Mouse (Mus musculus): ENCODE data around the gene Trnau1ap. TPM values are rescaled to one million over a fixed set of nuclear protein-coding genes. Genes with fewer than 3 reads are reported as not detected.
A peak's percentile ranks its signal among the peaks of the same experiment; 100 is the strongest.

The Trnau1ap gene
- polyA plus RNA-seq, 1 experiment = 24.1 TPM

GRCm38 (mm10) chr4:132350854-132351253 lies 21.5 kb upstream of the Trnau1ap start:
- Histone ChIP-seq H3K4me3 (ENCODE audit: low read depth, low read length) (no peak overlapping the region), H3K27ac (ENCODE audit: insufficient read depth, low read depth, low read length) (no peak overlapping the region), H3K27me3 (ENCODE audit: control insufficient read depth, insufficient read depth, low read length) (no peaks in the 10 kb centered on the region), H3K4me1 (ENCODE audit: control insufficient read depth, insufficient read depth, insufficient read length, low read length) (peaks cover 7% of the 10 kb centered on the region; the same call in 1 of the 2 replicates), H3K36me3 (ENCODE audit: control insufficient read depth, insufficient read depth, low read length) (peaks cover 8% of the 10 kb centered on the region)
- TF ChIP-seq CTCF (IDR thresholded peaks at IDR 0.05; ENCODE audit: extremely low read depth, insufficient read length, insufficient replicate concordance, low read depth, low read length) (no peak), POLR2A (IDR thresholded peaks at IDR 0.05; ENCODE audit: low read depth, low read length) (no peak)
- 85% methylated on average over 3 of the region's 3 CpGs for WGBS

- H3K4me3 ChIP-seq (ENCODE audit: low read depth, low read length) = no peak overlapping the region
- no peak overlapping the region for H3K27ac ChIP-seq (ENCODE audit: insufficient read depth, low read depth, low read length)
- no peaks in the 10 kb centered on the region for H3K27me3 ChIP-seq (ENCODE audit: control insufficient read depth, insufficient read depth, low read length)
- WGBS = 70% methylated on average over 2 of the region's 2 CpGs
- TF ChIP-seq POLR2A (IDR thresholded peaks at IDR 0.05; ENCODE audit: low read depth, low read length) = no peak
- TF ChIP-seq CTCF (IDR thresholded peaks at IDR 0.05; ENCODE audit: extremely low read depth, insufficient read length, insufficient replicate concordance, low read depth, low read length) = no peak
- peaks cover 7% of the 10 kb centered on the region; the same call in 1 of the 2 replicates for H3K4me1 ChIP-seq (ENCODE audit: control insufficient read depth, insufficient read depth, insufficient read length, low read length)
- H3K36me3 ChIP-seq (ENCODE audit: control insufficient read depth, insufficient read depth, low read length) = peaks cover 8% of the 10 kb centered on the region
Measured at GRCm38 (mm10) chr4:132350123-132350740, 20.9 kb upstream of the Trnau1ap start.

- H3K36me3 ChIP-seq (ENCODE audit: control insufficient read depth, insufficient read depth, low read length) = peaks cover 8% of the 10 kb centered on the region
- H3K27ac ChIP-seq (ENCODE audit: insufficient read depth, low read depth, low read length) = no peak overlapping the region
- H3K4me1 ChIP-seq (ENCODE audit: control insufficient read depth, insufficient read depth, insufficient read length, low read length) = peaks cover 9% of the 10 kb centered on the region; the same call in 1 of the 2 replicates
- no peaks in the 10 kb centered on the region for H3K27me3 ChIP-seq (ENCODE audit: control insufficient read depth, insufficient read depth, low read length)
- WGBS = 62% methylated on average over 3 of the region's 3 CpGs
- H3K4me3 ChIP-seq (ENCODE audit: low read depth, low read length) = no peak overlapping the region
- TF ChIP-seq POLR2A (IDR thresholded peaks at IDR 0.05; ENCODE audit: low read depth, low read length) (no peak), CTCF (IDR thresholded peaks at IDR 0.05; ENCODE audit: extremely low read depth, insufficient read length, insufficient replicate concordance, low read depth, low read length) (peak; percentile 20; the same call in 1 of the 2 replicates)
Measured at GRCm38 (mm10) chr4:132349495-132350122, 20.3 kb upstream of the Trnau1ap start.

GRCm38 (mm10) chr4:132346661-132347060 lies 17.3 kb upstream of the Trnau1ap start:
- 20% methylated on average over 3 of the region's 3 CpGs for WGBS

GRCm38 (mm10) chr4:132346261-132346660 lies 16.9 kb upstream of the Trnau1ap start:
- TF ChIP-seq CTCF (IDR thresholded peaks at IDR 0.05; ENCODE audit: extremely low read depth, insufficient read length, insufficient replicate concordance, low read depth, low read length) (no peak), POLR2A (IDR thresholded peaks at IDR 0.05; ENCODE audit: low read depth, low read length) (no peak)
- Histone ChIP-seq H3K4me3 (ENCODE audit: low read depth, low read length) (no peak overlapping the region), H3K27ac (ENCODE audit: insufficient read depth, low read depth, low read length) (peak overlapping the region; percentile 94), H3K4me1 (ENCODE audit: control insufficient read depth, insufficient read depth, insufficient read length, low read length) (peaks cover 12% of the 10 kb centered on the region; the same call in 1 of the 2 replicates), H3K27me3 (ENCODE audit: control insufficient read depth, insufficient read depth, low read length) (no peaks in the 10 kb centered on the region), H3K36me3 (ENCODE audit: control insufficient read depth, insufficient read depth, low read length) (peaks cover 7% of the 10 kb centered on the region)
- 21% methylated on average over 4 of the region's 4 CpGs for WGBS

More at GRCm38 (mm10) chr4:132346661-132347060, 17.3 kb upstream of the Trnau1ap start:
- no peak; the same call in 1 of the 2 replicates for TF ChIP-seq CTCF (IDR thresholded peaks at IDR 0.05; ENCODE audit: extremely low read depth, insufficient read length, insufficient replicate concordance, low read depth, low read length)
- TF ChIP-seq POLR2A (IDR thresholded peaks at IDR 0.05; ENCODE audit: low read depth, low read length) = no peak
- H3K27ac ChIP-seq (ENCODE audit: insufficient read depth, low read depth, low read length) = peak overlapping the region; percentile 94
- peaks cover 12% of the 10 kb centered on the region; the same call in 1 of the 2 replicates for H3K4me1 ChIP-seq (ENCODE audit: control insufficient read depth, insufficient read depth, insufficient read length, low read length)
- H3K4me3 ChIP-seq (ENCODE audit: low read depth, low read length) = no peak overlapping the region
- H3K27me3 ChIP-seq (ENCODE audit: control insufficient read depth, insufficient read depth, low read length) = no peaks in the 10 kb centered on the region
- peaks cover 8% of the 10 kb centered on the region for H3K36me3 ChIP-seq (ENCODE audit: control insufficient read depth, insufficient read depth, low read length)

- peaks cover 12% of the 10 kb centered on the region; the same call in 1 of the 2 replicates for H3K4me1 ChIP-seq (ENCODE audit: control insufficient read depth, insufficient read depth, insufficient read length, low read length)
- WGBS = 14% methylated on average over 5 of the region's 5 CpGs
- no peak for TF ChIP-seq POLR2A (IDR thresholded peaks at IDR 0.05; ENCODE audit: low read depth, low read length)
- no peak for TF ChIP-seq CTCF (IDR thresholded peaks at IDR 0.05; ENCODE audit: extremely low read depth, insufficient read length, insufficient replicate concordance, low read depth, low read length)
- no peaks in the 10 kb centered on the region for H3K27me3 ChIP-seq (ENCODE audit: control insufficient read depth, insufficient read depth, low read length)
- peak overlapping the region; percentile 94 for H3K27ac ChIP-seq (ENCODE audit: insufficient read depth, low read depth, low read length)
- H3K4me3 ChIP-seq (ENCODE audit: low read depth, low read length) = no peak overlapping the region
- H3K36me3 ChIP-seq (ENCODE audit: control insufficient read depth, insufficient read depth, low read length) = peaks cover 5% of the 10 kb centered on the region; the same call in 1 of the 2 replicates
Measured at GRCm38 (mm10) chr4:132345843-132346212, 16.5 kb upstream of the Trnau1ap start.

Data from small intestine, adult 2 months (tissue).